Mouse (Mus musculus): ENCODE measurements around the gene Etfb.

DNA sequence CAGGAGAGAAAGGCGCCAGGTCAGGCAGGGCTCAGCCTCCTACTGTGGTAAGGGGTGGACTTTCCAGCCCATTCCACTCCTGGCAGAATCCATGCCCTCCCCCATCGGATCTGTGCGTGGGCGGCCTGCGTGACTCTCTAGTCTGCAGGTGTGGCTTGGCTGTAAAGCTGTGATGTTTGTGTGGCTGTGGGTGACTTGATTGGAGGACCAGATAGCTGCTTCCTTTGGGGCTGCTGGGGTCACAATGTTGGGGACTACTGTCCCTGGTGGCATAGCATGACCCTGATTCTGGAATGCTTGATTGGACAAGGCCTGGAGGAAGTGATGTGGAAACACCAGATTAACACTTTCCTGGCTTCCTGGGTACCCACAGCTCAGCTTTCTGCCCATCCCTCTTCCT is 44.8 kb downstream of the Etfb start:
- TF ChIP-seq CTCF (IDR thresholded peaks at IDR 0.05; ENCODE audit: insufficient read depth, low read length) (no peak), POLR2A (IDR thresholded peaks at IDR 0.05; ENCODE audit: borderline replicate concordance, extremely low read depth, low read depth, low read length) (no peak)
